Mouse (Mus musculus): ENCODE data around the gene Pkdcc. TPM values are rescaled to one million over a fixed set of nuclear protein-coding genes. Genes with fewer than 3 reads are reported as not detected.

Gene Pkdcc
- total RNA-seq (2021) (10 to 100 TPM; 48.7 to 77.8 TPM), polyA plus RNA-seq (2012; rRNA removed) (437 and 633 TPM in 2 replicates)
- long read RNA-seq, transcript Pkdcc-204 (7 exons, 2,446 nt): major isoform, 45 of 47 reads
- long read RNA-seq, partial matches to known transcripts: 0 of 47 reads
- long read RNA-seq, other reads (novel, unspliced or antisense): 2 of 47 reads

DNA sequence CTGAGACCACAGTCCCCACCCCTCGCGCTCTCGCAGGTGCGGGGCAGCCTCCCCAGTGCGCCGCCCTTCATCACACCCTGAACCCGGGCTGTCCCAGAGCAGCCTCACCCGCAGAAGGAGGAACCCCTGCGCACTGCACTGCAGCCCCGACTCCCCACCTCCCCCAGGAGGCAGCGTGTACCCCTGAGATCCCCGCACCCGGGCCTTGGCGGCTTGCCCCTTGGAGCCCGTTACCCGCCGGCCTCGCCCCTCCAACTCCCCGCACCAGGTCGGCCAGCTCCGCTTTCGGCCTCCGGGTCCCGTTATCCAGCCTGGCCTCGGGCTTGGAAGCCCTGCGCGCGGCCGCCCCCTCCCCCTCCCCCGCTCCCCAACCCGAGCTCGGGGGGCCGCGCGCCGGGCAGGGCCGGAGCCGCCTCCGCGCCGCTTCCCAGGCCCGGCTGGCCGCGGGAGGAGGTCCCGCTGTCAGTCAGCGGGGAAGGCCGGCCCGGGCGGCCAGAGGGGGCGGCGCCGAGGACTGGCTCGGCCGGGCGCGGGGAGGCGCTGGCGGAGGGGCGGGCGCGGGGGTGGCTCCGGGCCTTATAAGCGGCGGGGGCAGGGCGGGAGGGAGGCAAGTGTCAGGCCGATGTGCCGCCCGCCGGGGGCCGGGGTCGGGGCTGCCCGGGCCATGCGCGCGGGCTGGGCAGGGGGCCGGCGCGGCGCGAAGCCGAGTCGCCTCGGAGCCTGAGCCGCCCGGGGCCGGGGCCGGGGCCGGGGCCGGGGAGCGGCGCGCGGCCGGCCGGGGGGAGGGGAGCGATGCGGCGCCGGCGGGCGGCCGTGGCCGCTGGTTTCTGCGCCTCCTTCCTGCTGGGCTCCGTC, at the start of gene Pkdcc:
Pkdcc (plus strand) TSS at position 619 of the 855 bp plus-strand sequence.
- DNase-seq: peak; percentile 96

DNA sequence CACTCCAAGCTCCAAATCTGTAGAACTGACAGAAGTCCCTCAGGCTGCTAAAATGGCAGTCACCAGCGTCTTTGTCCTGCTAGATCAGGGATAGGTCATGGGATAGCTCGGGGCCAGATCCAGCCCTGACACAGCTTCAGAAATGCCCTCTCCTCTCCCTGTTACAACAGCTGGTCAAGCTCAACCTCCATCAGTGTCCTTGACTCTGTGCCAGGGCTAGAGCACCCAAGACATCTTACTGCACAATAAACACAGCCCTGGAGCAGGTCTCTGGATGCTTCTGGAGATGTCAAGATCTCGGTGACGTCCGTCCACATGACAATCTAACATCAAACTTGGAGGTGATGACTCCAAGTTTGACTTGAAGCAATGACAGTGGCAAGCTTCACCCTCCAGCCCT, 48.9 kb upstream of the Pkdcc start:
- DNase-seq: no peak

DNA sequence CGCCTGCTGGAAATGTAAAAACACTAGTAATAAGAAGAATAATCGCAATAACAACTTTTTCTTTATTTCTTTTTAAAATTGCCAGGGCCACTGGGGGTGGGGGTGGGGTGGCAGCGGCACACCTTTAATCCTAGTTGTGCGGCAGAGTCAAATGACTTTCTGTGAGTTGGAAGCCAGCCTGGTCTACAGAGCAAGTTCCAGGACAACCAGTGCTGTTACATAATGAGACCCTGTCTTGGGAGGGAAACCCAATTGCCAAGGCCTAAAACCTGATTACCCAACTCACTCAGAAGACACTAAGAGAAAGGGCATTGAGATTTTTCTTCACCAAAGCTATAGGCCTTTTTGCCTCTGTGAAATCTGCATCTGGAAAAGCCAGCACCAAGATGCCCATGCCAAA, 38.9 kb upstream of the Pkdcc start:
- no peak for DNase-seq

- peak; percentile 44 for DNase-seq
These were observed 36.5 kb upstream of the Pkdcc start for GRCm38 (mm10) chr17:83178483-83179150.

GRCm38 (mm10) chr17:83179151-83179531, 36.0 kb upstream of the Pkdcc start:
- no peak for DNase-seq

DNA sequence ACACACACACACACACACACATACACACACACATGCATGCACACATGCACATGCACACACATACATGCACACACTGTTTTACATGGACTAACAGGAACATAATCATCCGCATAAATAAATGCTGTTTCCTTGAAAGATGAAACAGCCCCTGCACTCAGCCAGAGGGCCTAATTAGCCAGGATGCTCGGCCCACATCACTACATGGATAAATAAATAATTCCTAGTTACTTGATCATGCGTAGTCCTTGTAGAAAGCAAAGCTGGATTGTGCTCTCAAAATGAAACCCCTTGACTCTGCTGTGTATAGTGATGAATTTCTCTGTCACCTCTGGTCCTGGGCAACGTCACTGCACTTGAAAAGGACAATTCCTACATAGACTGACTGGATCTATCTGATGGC, 35.5 kb upstream of the Pkdcc start:
- no peak for DNase-seq

DNA sequence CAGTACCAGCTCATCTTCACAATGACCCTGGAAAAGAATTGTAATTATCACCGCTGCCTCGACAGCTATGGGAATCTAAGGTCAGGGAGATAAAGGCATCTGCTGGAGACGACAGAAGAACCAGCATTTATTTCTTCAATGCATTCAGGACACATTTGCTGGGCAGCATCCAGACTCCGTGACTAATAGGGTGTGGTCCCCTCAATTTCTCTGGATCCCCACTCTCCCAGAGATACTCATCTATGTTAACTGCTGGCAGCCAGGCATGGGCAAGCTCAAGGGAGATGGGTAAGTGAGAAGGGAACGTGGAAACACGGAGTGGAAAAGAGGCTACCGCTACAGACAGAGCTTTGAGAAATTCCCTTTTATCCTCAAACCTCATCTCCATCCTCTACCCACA, 34.0 kb upstream of the Pkdcc start:
- DNase-seq: no peak

DNA sequence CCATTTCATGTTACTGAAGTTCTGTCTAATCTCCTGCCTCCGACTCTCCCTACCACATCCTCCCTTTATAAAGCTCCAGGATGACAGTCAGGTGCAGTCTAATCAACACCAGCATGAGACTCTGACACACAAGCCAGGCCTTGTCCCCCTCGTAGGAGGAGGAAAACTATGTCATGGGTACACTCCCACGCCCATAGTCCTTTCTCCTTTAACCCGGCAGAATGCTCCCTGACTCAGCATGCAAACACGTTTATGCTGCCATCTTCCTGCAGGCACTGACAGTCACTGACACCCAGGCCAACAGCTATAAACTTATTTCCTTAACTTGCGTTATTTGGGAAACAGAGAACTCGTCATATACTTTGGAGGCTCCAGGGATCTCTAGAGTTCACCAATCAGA, 33.5 kb upstream of the Pkdcc start:
- DNase-seq: no peak

DNA sequence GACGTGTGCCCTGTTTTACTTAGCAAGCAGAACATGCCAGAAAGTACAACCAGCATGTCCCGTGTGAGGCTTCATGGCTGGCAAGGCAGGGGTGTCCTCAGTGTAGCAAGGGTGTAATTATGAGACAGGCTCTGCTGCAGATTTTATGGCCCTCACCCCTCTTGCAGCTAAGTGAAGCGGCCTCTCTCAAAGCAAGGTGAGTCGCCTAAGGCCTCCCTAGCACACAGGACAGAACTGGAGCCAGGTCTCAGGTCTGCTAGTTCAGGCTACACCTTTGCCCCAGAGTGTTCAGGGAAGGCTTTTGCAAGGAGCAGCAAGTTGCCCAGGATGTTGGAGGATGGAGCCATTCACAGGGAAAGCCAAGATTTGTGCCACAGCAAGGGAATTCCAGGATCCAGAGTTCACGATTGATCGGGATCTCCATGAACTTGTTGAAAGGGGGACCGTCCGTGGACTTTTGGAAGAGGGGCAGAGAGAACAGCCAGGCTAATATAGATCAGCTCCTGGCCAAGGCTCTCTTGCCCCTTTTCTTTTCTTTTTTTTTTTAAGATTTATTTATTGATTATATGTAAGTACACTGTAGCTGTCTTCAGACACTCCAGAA, 32.9 kb upstream of the Pkdcc start:
- no peak for DNase-seq

- DNase-seq: no peak
These were observed 32.3 kb upstream of the Pkdcc start for GRCm38 (mm10) chr17:83182780-83183179.

DNA sequence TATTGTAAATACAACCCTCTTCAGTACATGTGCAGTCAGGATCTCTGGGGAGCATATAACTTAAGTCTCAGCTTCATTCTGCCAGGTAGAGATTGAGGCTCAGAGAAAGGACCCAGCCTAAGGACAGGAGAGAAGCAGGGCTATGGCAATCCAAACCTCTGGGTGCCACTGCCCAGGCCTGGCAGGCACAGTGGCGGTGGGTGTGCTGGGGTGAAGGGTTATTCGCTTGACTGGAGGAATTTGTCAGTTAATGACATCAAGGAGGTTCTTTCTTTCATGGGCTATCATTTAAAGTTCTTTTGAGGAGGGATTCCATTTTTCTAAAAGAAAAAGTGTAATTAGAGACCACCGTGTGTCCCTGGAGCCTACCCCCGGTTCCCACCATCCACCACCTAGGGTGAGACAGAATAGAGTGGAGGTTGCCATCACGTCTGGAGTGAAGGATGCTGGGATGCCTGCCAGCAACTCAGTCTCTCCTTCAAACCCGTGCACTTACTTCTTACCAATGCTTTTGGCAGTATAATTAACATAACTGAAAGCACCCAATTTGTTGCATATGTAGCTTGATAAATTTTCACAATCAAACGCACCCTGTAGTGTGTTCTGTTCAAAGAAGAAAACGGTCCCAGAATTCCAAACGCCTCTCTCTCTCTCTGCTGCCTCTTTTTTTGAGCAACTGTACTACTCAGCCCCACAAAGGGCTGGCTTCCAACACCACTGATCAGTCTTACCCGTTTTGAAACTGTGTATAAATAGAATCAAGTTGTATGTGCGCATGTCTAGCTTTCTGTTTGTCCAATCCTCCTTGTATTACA, 27.1 kb upstream of the Pkdcc start:
- DNase-seq: no peak

DNA sequence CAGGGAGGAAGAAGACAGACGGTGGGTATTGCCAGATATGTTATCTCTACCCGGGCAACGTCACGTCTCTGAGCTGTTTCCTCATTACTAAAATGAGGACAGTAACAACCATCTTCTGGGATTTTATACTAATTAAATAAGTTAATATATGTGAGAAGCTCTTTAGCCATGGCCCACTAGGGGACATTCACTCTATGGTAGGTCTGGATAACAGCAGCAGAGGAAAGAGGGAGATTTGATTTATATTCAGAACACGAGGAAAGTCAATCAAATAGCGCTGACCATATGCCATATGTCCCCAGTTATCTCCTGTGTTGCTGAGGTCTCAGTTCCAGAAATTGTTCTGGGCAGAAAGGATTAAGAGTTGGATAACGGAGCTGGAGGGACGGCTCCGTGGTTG, 24.3 kb upstream of the Pkdcc start:
- no peak for DNase-seq

- peak; percentile 89 for DNase-seq
These were observed 20.6 kb upstream of the Pkdcc start for GRCm38 (mm10) chr17:83194491-83194890.

GRCm38 (mm10) chr17:83197361-83197923, 17.6 kb upstream of the Pkdcc start:
- DNase-seq: peak; percentile 51

DNA sequence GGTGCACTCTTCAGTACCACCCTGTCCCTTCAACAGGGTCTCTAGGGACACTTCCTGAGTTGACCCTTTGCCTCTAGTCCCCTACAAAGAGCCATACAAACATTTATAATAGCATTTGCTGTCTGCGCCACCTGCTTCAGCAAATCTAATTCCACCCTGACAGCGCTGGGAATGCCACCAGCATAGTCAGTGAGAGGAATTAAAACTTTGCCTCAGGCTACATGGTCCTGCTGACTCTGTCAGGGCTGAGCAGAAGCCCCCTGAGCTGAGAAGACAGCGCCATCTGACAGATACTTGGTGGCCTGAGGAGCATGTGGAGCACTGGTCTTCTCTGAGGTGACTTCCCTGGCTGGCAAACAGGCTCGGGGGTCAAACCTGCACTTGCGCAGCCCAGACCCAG, 14.6 kb upstream of the Pkdcc start:
- no peak for DNase-seq

GRCm38 (mm10) chr17:83201257-83201656, 13.8 kb upstream of the Pkdcc start:
- DNase-seq: no peak

DNA sequence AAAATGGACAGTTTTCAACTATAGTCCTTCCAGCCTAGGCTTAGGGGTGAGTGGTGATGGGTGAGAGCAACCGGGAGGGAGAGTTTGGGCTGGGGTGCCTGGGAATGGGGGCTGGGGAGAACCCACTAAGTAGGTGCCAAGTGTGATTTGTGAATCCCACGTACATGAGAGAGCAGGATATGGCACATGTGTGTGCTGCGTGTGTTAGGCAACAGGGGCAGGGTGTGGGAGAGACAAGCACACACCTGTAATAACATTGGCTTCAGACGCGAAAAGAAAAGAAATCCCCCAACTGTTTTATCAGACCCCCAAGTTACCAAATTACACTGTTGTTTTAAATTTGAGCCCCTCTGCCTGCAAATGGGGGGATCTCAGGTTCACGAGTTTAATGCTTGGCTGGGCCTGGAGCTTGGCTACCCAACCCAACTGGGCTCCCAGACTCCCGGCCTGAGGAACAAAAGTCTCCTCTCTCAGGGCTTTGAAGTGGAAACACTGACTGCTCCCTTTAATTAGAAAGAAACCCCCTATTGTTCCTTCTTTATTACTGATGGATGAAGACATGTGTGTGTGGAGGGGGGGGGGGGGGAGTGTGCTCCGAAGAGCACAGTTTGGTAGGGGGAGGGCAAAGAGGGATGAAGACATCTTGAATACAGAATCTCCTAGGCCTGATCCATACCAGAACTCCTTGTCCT, 11.3 kb upstream of the Pkdcc start:
- no peak for DNase-seq

GRCm38 (mm10) chr17:83207296-83207695, 7.8 kb upstream of the Pkdcc start:
- DNase-seq: no peak

DNA sequence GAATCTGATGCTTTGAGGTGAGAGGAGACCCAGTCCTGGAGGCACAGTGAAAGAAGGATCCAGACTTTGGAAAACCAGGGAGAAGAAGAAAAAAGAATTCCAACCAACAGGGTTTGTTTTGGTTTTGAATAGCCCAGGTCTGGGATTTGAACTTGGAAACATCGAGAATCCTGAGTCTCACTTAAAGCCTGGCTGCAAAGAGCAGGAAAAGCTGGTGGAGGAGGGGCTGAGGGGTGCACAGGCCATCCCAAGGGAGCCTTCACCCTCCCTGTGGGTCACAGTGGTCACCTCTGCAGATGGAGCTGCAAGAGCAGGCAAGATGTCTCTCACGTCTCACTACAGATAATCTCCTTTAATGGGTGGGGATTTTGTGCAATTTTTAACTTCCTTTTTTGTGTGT, 6.6 kb upstream of the Pkdcc start:
- DNase-seq: no peak

DNA sequence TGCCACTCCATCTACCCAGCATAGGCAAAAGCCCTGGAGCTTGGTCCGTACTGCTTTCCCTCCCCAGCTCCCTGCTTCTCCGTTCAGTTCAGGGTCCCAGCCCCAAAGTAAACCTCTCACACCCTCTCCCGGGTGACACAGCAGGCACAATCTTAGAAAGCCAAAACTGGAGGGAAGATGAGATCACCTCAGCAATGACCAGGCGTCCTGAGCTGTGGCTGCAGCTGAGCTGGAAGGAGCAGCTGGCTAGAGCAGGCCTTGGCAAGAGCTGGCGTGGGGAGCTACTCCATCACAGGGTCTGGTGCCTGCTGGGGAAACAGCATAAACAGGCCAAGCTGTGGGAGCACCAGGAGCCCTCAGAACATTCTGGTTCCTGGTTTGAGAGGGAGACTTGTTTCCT, 4.6 kb upstream of the Pkdcc start:
- peak; percentile 50 for DNase-seq

DNA sequence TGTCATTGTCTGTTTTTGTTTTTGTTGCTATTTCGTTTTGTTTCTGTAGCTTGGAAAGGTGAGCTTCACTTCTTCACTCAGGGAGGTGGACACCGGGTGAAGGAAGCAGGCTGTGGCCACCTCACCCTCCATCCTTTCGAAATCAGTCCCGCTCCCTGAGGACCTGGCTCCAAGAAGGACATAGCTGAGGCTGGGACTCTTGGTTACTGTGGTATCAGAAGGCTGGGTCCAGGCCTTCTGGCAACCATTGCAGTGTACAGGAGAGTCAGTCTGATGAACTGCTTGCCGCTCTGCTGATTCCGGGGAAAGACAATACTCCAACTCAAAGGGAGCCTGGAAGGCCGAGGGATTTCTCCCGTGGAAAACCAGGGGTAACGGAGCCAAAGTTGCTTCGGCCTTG, 3.9 kb upstream of the Pkdcc start:
- DNase-seq: no peak
